Mouse (Mus musculus) adrenal gland, postnatal 36 days (tissue): ENCODE measurements around the gene Zpr1. TPM values are rescaled to one million over a fixed set of nuclear protein-coding genes. Genes with fewer than 3 reads are reported as not detected.

ENCODE experiments used
- DNase-seq, 2 experiments: peaks; one replicate each; pipeline ENCODE4 v3.0.0; 2021; ENCODE audit warnings: mixed read lengths in 1 of 2
- total RNA-seq, 2 experiments: library from RNA; stranded (reverse); gene quantifications; 2 replicates each; pipeline ENCODE4 v1.2.3; 2021

The Zpr1 gene
- total RNA-seq, 2 experiments from 2014 or later = 43.1 to 56.4 TPM

DNA sequence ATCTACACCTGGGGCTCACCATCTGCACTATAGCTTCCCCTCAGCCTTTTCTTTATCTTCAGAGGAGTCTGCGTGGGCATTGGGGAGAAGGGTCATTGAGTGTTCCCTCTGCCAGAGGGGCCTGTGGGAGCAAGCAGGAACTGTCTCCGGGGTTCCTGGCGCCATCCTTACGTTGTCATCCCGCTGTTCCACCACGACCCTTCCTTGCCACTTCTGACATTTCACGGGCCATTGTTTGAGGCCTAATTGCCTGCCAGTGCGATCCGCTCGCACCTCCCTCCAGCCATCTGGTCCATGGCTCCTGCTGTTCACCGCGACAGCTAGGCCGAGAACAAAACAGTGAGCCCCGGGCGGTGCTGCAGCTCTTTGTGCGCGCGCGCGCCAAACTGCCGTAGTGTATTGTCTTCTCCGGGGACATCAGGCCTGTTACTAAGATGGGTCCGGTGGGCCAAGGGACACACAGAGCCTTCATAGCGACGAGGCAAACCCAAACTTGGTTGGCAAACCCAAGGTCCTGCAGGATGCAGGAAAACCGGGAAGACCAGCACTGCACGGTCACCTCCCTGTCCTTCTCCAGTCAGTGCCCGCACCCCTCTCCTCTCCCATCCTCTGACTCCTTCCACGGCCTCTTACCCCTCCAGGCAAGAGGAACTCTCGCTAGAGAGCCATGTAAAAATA is 55.8 kb downstream of the Zpr1 start:
- DNase-seq = peak; percentile 32 to 55

GRCm38 (mm10) chr9:46329250-46329648 is 56.4 kb downstream of the Zpr1 start:
- peak; percentile 15 to 48 for DNase-seq

GRCm38 (mm10) chr9:46329801-46330585 is 57.1 kb downstream of the Zpr1 start:
- DNase-seq = no peak

- no peak for DNase-seq
Measured at GRCm38 (mm10) chr9:46330586-46330895, 57.7 kb downstream of the Zpr1 start.

GRCm38 (mm10) chr9:46331301-46331700 is 58.4 kb downstream of the Zpr1 start:
- DNase-seq = no peak

Other genes starting within 250 kb of the Zpr1 start
- gene Apoa1, start 44.5 kb upstream of the Zpr1 start, total RNA-seq = 1 to 10 TPM in 1 of 2 experiments, under 1 TPM in 1; 0.36 to 6.4 TPM
- gene Apoc3, start 37.4 kb upstream of the Zpr1 start, total RNA-seq = 10 to 100 TPM in 1 of 2 experiments, 1 to 10 TPM in 1; 6.8 to 12.5 TPM
- gene Apoa4, start 32.4 kb upstream of the Zpr1 start, total RNA-seq = under 1 TPM in 1 of 2 experiments, not detected in 1; 0.17 TPM
- gene Apoa5, start 4.4 kb upstream of the Zpr1 start, total RNA-seq = 1 to 10 TPM in 1 of 2 experiments, not detected in 1; 1.1 TPM
- gene Bud13, start 9.9 kb downstream of the Zpr1 start, total RNA-seq = 10 to 100 TPM in 1 of 2 experiments, 1 to 10 TPM in 1; 8.5 to 11.7 TPM
- gene 4931429L15Rik, start 46.9 kb downstream of the Zpr1 start, total RNA-seq = not detected